Mouse (Mus musculus) heart, embryonic 14.5 days (tissue): ENCODE measurements around the gene Nfam1. TPM values are rescaled to one million over a fixed set of nuclear protein-coding genes. Genes with fewer than 3 reads are reported as not detected.

Experiments used
- ATAC-seq: fragments of 200-750 bp; cut with Nextera tagmentation; 2 replicates; pipeline ENCODE4 v1.8.0; 2017; ENCODE audit warnings: low read depth, moderate TSS enrichment; ENCODE audit not compliant: insufficient number of reproducible peaks, insufficient read depth, low FRiP score
- H3K27ac ChIP-seq, 2 experiments: fragments of 200-500 bp in 1 of 2; fragments of 300-500 bp in 1 of 2; sonication (generic) in 1 of 2; replicated peaks in 1 of 2; 2 replicates each; pipeline ENCODE4 v1.5.1; 2012 to 2014; ENCODE audit warnings: low read depth in 2 of 2, low read length in 2 of 2, control low read depth in 1 of 2, mild to moderate bottlenecking in 1 of 2, mixed read lengths in 1 of 2; ENCODE audit not compliant: control insufficient read depth in 1 of 2, insufficient read depth in 1 of 2
- H3K27me3 ChIP-seq: fragments of 300-500 bp; sonication (generic); 2 replicates; pipeline ENCODE4 v1.6.1; 2014; ENCODE audit warnings: mild to moderate bottlenecking, low read length, control low read depth; ENCODE audit not compliant: control insufficient read depth, insufficient read depth
- H3K36me3 ChIP-seq: fragments of 300-500 bp; sonication (generic); 2 replicates; pipeline ENCODE4 v1.6.1; 2014; ENCODE audit warnings: mild to moderate bottlenecking, control low read depth, low read length, mixed read lengths; ENCODE audit not compliant: control insufficient read depth, insufficient read depth
- H3K4me1 ChIP-seq, 2 experiments: fragments of 200-500 bp in 1 of 2; fragments of 300-500 bp in 1 of 2; sonication (generic) in 1 of 2; 2 replicates each; pipeline ENCODE4 v1.6.1; 2012 to 2014; ENCODE audit warnings: low read length in 2 of 2, control low read depth in 1 of 2, mixed read lengths in 1 of 2; ENCODE audit not compliant: control insufficient read depth in 2 of 2, insufficient read depth in 2 of 2
- H3K4me2 ChIP-seq: fragments of 300-500 bp; sonication (generic); 2 replicates; pipeline ENCODE4 v1.6.1; 2014; ENCODE audit warnings: mild to moderate bottlenecking, low read length
- H3K4me3 ChIP-seq, 2 experiments: fragments of 200-500 bp in 1 of 2; fragments of 300-500 bp in 1 of 2; sonication (generic) in 1 of 2; 2 replicates each; pipeline ENCODE4 v1.5.1; 2012 to 2014; ENCODE audit warnings: low read length in 2 of 2, mild to moderate bottlenecking in 2 of 2, control low read depth in 1 of 2, low read depth in 1 of 2, moderate library complexity in 1 of 2; ENCODE audit not compliant: control insufficient read depth in 1 of 2, insufficient read depth in 1 of 2
- H3K9ac ChIP-seq: fragments of 300-500 bp; sonication (generic); 2 replicates; pipeline ENCODE4 v1.6.1; 2014; ENCODE audit warnings: mild to moderate bottlenecking, low read length
- H3K9me3 ChIP-seq: fragments of 300-500 bp; sonication (generic); 2 replicates; pipeline ENCODE4 v1.6.1; 2016; ENCODE audit warnings: low read length, control low read depth; ENCODE audit not compliant: control insufficient read depth
- WGBS: fragments of 180-500 bp; shearing (Covaris S2); extraction: QIAGEN DNeasy Blood & Tissue Kit; methylation state at CpG from one replicate; pipeline ENCODE4 v1.1.7; 2014; 5-methylcytosine and 5-hydroxymethylcytosine counted together
- polyA plus RNA-seq: library from polyadenylated mRNA; unstranded; fragments of >200 nt; fragmentation: Nextera tagmentation; extraction: Ambion mirVana; gene quantifications from 2 replicates; pipeline ENCODE4 v1.2.1, GENCODE M21; 2014

The Nfam1 gene
- polyA plus RNA-seq, 1 experiment from 2014 or later = 1.9 TPM

GRCm38 (mm10) chr15:83038812-83039211 lies 5.7 kb upstream of the Nfam1 start:
- H3K27ac ChIP-seq = no peak overlapping the region

GRCm38 (mm10) chr15:83037755-83038483 lies 4.8 kb upstream of the Nfam1 start:
- H3K4me1 ChIP-seq = peaks cover 38 to 44% of the 10 kb centered on the region in 2 experiments
- no peak for ATAC-seq
- no peak overlapping the region for H3K4me2 ChIP-seq
- 7% methylated on average over 8 of the region's 8 CpGs for WGBS
- H3K36me3 ChIP-seq = no peaks in the 10 kb centered on the region
- peaks cover 11% of the 10 kb centered on the region for H3K27me3 ChIP-seq
- no peaks in the 10 kb centered on the region for H3K9me3 ChIP-seq
- no peak overlapping the region for H3K27ac ChIP-seq
- no peak overlapping the region for H3K4me3 ChIP-seq
- no peak overlapping the region for H3K9ac ChIP-seq

More at GRCm38 (mm10) chr15:83038812-83039211, 5.7 kb upstream of the Nfam1 start:
- no peak for ATAC-seq
- Histone ChIP-seq H3K4me3 (no peak overlapping the region), H3K4me1 (peaks cover 37 to 39% of the 10 kb centered on the region in 2 experiments), H3K36me3 (no peaks in the 10 kb centered on the region), H3K27me3 (peaks cover 11% of the 10 kb centered on the region), H3K4me2 (no peak overlapping the region), H3K9me3 (no peaks in the 10 kb centered on the region), H3K9ac (no peak overlapping the region)
- 40% methylated on average over 3 of the region's 3 CpGs for WGBS

GRCm38 (mm10) chr15:83036900-83037519 lies 3.9 kb upstream of the Nfam1 start:
- Histone ChIP-seq H3K4me1 (peaks cover 37 to 40% of the 10 kb centered on the region in 2 experiments), H3K4me3 (no peak overlapping the region), H3K9me3 (no peaks in the 10 kb centered on the region), H3K9ac (no peak overlapping the region), H3K4me2 (no peak overlapping the region), H3K36me3 (no peaks in the 10 kb centered on the region), H3K27ac (no peak overlapping the region), H3K27me3 (peaks cover 16% of the 10 kb centered on the region)
- peak; percentile 64 for ATAC-seq
- WGBS = 44% methylated on average over 14 of the region's 14 CpGs

GRCm38 (mm10) chr15:83036089-83036488 lies 3.0 kb upstream of the Nfam1 start:
- H3K9me3 ChIP-seq = no peaks in the 10 kb centered on the region
- H3K27ac ChIP-seq = no peak overlapping the region
- H3K4me1 ChIP-seq = peaks cover 37 to 40% of the 10 kb centered on the region in 2 experiments
- H3K9ac ChIP-seq = no peak overlapping the region
- ATAC-seq = no peak
- 63% methylated on average over 7 of the region's 7 CpGs for WGBS
- no peak overlapping the region for H3K4me2 ChIP-seq
- H3K36me3 ChIP-seq = no peaks in the 10 kb centered on the region
- H3K27me3 ChIP-seq = peaks cover 17% of the 10 kb centered on the region
- no peak overlapping the region for H3K4me3 ChIP-seq

GRCm38 (mm10) chr15:83034275-83034977 lies 1.3 kb upstream of the Nfam1 start:
- Histone ChIP-seq H3K4me2 (peak overlapping the region; percentile 40), H3K27ac (no peak overlapping the region), H3K4me1 (peaks cover 37 to 46% of the 10 kb centered on the region in 2 experiments), H3K36me3 (no peaks in the 10 kb centered on the region), H3K9ac (no peak overlapping the region), H3K9me3 (no peaks in the 10 kb centered on the region), H3K4me3 (no peak overlapping the region; a peak in 1 of 4 replicates), H3K27me3 (peaks cover 17% of the 10 kb centered on the region)
- no peak for ATAC-seq
- WGBS = 9% methylated on average over 17 of the region's 17 CpGs

- H3K4me2 ChIP-seq = no peak overlapping the region
- no peaks in the 10 kb centered on the region for H3K9me3 ChIP-seq
- no peaks in the 10 kb centered on the region for H3K36me3 ChIP-seq
- no peak overlapping the region for H3K27ac ChIP-seq
- 65% methylated on average over 4 of the region's 4 CpGs for WGBS
- no peak overlapping the region for H3K9ac ChIP-seq
- H3K27me3 ChIP-seq = peaks cover 17% of the 10 kb centered on the region
- H3K4me3 ChIP-seq = no peak overlapping the region
- ATAC-seq = no peak
- peaks cover 31 to 46% of the 10 kb centered on the region in 2 experiments for H3K4me1 ChIP-seq
These were observed 2.2 kb downstream of the Nfam1 start for GRCm38 (mm10) chr15:83030884-83031283.

- Histone ChIP-seq H3K4me2 (no peak overlapping the region), H3K36me3 (no peaks in the 10 kb centered on the region), H3K9me3 (no peaks in the 10 kb centered on the region), H3K27ac (peak overlapping the region; percentile 1 to 10; a peak in 1 of 4 replicates), H3K4me1 (peaks cover 39 to 54% of the 10 kb centered on the region in 2 experiments), H3K27me3 (peaks cover 11% of the 10 kb centered on the region), H3K9ac (no peak overlapping the region), H3K4me3 (no peak overlapping the region)
- 49% methylated on average over 11 of the region's 11 CpGs for WGBS
- no peak for ATAC-seq
These were observed 3.1 kb downstream of the Nfam1 start for GRCm38 (mm10) chr15:83029725-83030718.
